Mouse (Mus musculus) intestine, postnatal 0 days (tissue): Measurements from ENCODE around the gene Wdr74. TPM values are rescaled to one million over a fixed set of nuclear protein-coding genes. Genes with fewer than 3 reads are reported as not detected.
A peak's percentile ranks its signal among the peaks of the same experiment; 100 is the strongest.

Source experiments
- ATAC-seq: fragments of 200-750 bp; cut with Nextera tagmentation; 2 replicates; pipeline ENCODE4 v1.8.0; 2017; ENCODE audit warnings: mild to moderate bottlenecking, moderate TSS enrichment, moderate library complexity
- H3K27ac ChIP-seq: fragments of 300-500 bp; sonication (generic); 2 replicates; pipeline ENCODE4 v1.5.1; 2014; ENCODE audit warnings: mild to moderate bottlenecking, low read depth, low read length, moderate library complexity
- H3K27me3 ChIP-seq: fragments of 300-500 bp; sonication (generic); replicated peaks from 2 replicates; pipeline ENCODE4 v1.6.1; 2014; ENCODE audit warnings: low read length, mixed read lengths; ENCODE audit not compliant: control insufficient read depth, insufficient read depth
- H3K36me3 ChIP-seq: fragments of 300-500 bp; sonication (generic); 2 replicates; pipeline ENCODE4 v1.6.1; 2014; ENCODE audit warnings: mild to moderate bottlenecking, moderate library complexity; ENCODE audit not compliant: control insufficient read depth, insufficient read depth
- H3K4me1 ChIP-seq: fragments of 300-500 bp; sonication (generic); replicated peaks from 2 replicates; pipeline ENCODE4 v1.6.1; 2014; ENCODE audit warnings: antibody characterized with exemption, low read length, mixed read lengths; ENCODE audit not compliant: control insufficient read depth, insufficient read depth
- H3K4me2 ChIP-seq: fragments of 300-500 bp; sonication (generic); replicated peaks from 2 replicates; pipeline ENCODE4 v1.6.1; 2014; ENCODE audit warnings: low read depth, mild to moderate bottlenecking, moderate library complexity
- H3K4me3 ChIP-seq: fragments of 300-500 bp; sonication (generic); 2 replicates; pipeline ENCODE4 v1.5.1; 2014; ENCODE audit warnings: low read depth, low read length
- H3K9ac ChIP-seq: fragments of 300-500 bp; sonication (generic); 2 replicates; pipeline ENCODE4 v1.6.1; 2014; ENCODE audit warnings: mild to moderate bottlenecking, low read depth, low read length
- H3K9me3 ChIP-seq: fragments of 300-500 bp; sonication (generic); 2 replicates; pipeline ENCODE4 v1.6.1; 2016; ENCODE audit warnings: mixed run types; ENCODE audit not compliant: control insufficient read depth
- CTCF ChIP-seq: sonication (generic); IDR thresholded peaks from 2 replicates; pipeline ENCODE4 v1.5.1; 2016; ENCODE audit warnings: low read depth, mild to moderate bottlenecking, control low read depth, antibody characterized with exemption, moderate library complexity
- WGBS: fragments of 180-500 bp; shearing (Covaris S2); extraction: QIAGEN DNeasy Blood & Tissue Kit; methylation state at CpG from one replicate; pipeline ENCODE4 v1.1.7; 2014; 5-methylcytosine and 5-hydroxymethylcytosine counted together
- polyA plus RNA-seq: library from polyadenylated mRNA; unstranded; fragments of >200 nt; fragmentation: Nextera tagmentation; extraction: Ambion mirVana; gene quantifications from 2 replicates; pipeline ENCODE4 v1.2.1, GENCODE M21; 2015

Wdr74 gene
- polyA plus RNA-seq, 1 experiment from 2014 or later = 33.4 TPM

DNA sequence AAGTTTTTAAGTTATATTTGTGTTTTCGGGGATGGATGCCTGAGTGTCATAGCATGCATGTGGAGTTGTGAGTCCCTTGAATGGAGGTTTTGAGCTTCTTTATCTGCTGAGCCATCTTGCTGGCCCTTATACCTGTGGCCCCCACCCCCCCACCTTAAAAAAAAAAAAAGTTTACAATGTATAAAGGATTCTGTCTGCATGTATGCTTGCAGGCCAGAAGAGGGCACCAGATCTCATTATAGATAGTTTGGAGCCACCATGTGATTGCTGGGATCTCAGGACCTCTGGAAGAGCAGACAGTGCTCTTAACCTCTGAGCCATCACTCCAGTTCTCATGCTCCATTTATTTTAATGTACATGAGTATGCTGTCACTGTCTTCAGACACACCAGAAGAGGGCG lies 11.7 kb downstream of the Wdr74 start:
- peak; percentile 64 for TF ChIP-seq CTCF
- Histone ChIP-seq H3K4me3 (no peak overlapping the region), H3K4me2 (no peak overlapping the region), H3K27me3 (no peaks in the 10 kb centered on the region), H3K27ac (no peak overlapping the region), H3K4me1 (0 out of 2 replicates have a peak, but pooled peaks cover 5% of the 10 kb centered on the region), H3K36me3 (peaks cover 84% of the 10 kb centered on the region), H3K9ac (no peak overlapping the region), H3K9me3 (no peaks in the 10 kb centered on the region)
- ATAC-seq = no peak
- 76% methylated on average over 2 of the region's 2 CpGs for WGBS

GRCm38 (mm10) chr19:8755652-8756051 lies 20.0 kb downstream of the Wdr74 start:
- WGBS = 46% methylated on average over 3 of the region's 3 CpGs
- no peak overlapping the region for H3K4me3 ChIP-seq

DNA sequence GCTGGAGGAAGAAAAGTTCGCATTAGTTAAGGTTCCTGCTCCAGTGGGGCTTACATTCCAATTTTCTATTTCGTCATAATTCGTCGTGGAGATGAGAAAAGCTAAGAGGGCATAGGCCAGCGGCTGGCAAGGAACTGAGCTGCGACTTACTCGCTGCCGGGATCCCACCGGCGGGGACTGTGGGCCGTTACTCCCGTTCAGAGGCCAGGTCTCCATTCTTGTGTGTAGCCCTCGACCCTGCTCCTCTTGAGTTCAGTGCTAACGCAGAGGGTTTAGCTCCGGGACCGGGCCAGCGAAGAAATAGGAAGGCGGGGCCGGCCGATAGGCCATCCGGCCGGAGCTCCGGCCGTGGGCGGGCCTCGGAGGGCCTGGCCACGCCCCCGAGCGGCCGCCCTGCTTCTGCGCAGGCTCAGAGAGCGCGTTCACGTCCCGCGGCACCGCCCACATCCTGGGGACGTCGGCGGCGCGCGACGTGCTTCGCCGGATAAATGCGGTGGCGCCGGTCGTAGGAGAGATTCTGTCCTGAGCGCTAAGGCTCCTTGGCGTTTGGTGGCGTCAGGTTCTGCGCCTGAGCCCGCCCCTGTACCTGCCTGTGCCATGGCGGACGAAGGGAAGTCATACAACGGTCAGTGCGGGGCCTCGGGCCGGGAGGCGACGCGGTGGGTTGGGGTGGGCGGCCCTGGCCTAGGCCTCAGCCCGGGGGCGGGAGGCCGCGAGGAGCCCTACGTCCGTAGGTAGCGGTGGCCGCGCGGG lies 21.2 kb downstream of the Wdr74 start, which contains the start of gene Nxf1:
TSS of gene Nxf1 (plus strand) at position 439 of the 753 bp plus-strand sequence.
- under 1% methylated on average over 73 of the region's 75 CpGs for WGBS
- H3K9ac ChIP-seq = peak within 1 kb of the TSS; percentile 96

More at GRCm38 (mm10) chr19:8755652-8756051, 20.0 kb downstream of the Wdr74 start:
- H3K27ac ChIP-seq = no peak overlapping the region
- no peak overlapping the region for H3K9ac ChIP-seq
- peak overlapping the region; percentile 75; the same call in 1 of the 2 replicates for H3K4me2 ChIP-seq
- no peaks in the 10 kb centered on the region for H3K4me1 ChIP-seq
- no peak for ATAC-seq
- peaks cover 42% of the 10 kb centered on the region for H3K36me3 ChIP-seq
- no peak for TF ChIP-seq CTCF
- H3K9me3 ChIP-seq = no peaks in the 10 kb centered on the region
- no peaks in the 10 kb centered on the region for H3K27me3 ChIP-seq

GRCm38 (mm10) chr19:8757471-8757998 lies 21.9 kb downstream of the Wdr74 start:
- 3% methylated on average over 14 of the region's 14 CpGs for WGBS

More for the DNA sequence above, 21.2 kb downstream of the Wdr74 start, which contains the start of gene Nxf1:
- TF ChIP-seq CTCF = 0 out of 2 replicates have a peak, but pooled peaks have one; percentile 7
- Histone ChIP-seq H3K4me1 (no peaks in the 10 kb centered on the region), H3K9me3 (no peaks in the 10 kb centered on the region), H3K36me3 (peaks cover 32% of the 10 kb centered on the region), H3K27ac (peak within 1 kb of the TSS; percentile 79), H3K4me3 (peak within 1 kb of the TSS; percentile 99), H3K4me2 (peak within 1 kb of the TSS; percentile 75), H3K27me3 (no peaks in the 10 kb centered on the region)
- ATAC-seq = peak; percentile 92

GRCm38 (mm10) chr19:8758899-8759298 lies 23.3 kb downstream of the Wdr74 start:
- Histone ChIP-seq H3K9ac (no peak overlapping the region), H3K9me3 (no peaks in the 10 kb centered on the region), H3K4me2 (no peak overlapping the region), H3K4me1 (no peaks in the 10 kb centered on the region), H3K27ac (no peak overlapping the region), H3K27me3 (no peaks in the 10 kb centered on the region), H3K36me3 (peaks cover 32% of the 10 kb centered on the region), H3K4me3 (no peak overlapping the region)
- no peak for ATAC-seq
- TF ChIP-seq CTCF = no peak
- WGBS = 53% methylated on average over 2 of the region's 2 CpGs

More at GRCm38 (mm10) chr19:8757471-8757998, 21.9 kb downstream of the Wdr74 start:
- Histone ChIP-seq H3K4me2 (peak overlapping the region; percentile 75), H3K9me3 (no peaks in the 10 kb centered on the region), H3K9ac (peak overlapping the region; percentile 96), H3K27ac (peak overlapping the region; percentile 79), H3K4me3 (peak overlapping the region; percentile 99), H3K4me1 (no peaks in the 10 kb centered on the region), H3K36me3 (peaks cover 28% of the 10 kb centered on the region), H3K27me3 (no peaks in the 10 kb centered on the region)
- no peak for ATAC-seq
- TF ChIP-seq CTCF = no peak

DNA sequence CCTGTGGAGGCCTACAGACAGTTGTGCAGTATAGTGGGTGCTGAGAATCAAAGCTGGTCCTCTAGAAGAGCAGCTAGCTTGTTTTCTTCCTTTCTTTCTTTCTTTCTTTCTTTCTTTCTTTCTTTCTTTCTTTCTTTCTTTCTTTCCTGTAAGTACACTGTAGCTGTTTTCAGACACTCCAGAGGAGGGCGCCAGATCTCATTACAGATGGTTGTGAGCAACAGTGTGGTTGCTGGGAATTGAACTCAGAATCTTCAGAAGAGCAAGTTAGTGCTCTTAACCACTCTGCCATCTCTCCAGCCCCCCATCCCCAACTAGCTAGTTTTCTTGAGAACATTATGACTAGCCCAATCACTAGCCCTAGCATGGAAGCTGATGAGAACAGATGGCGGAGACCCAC lies 25.1 kb downstream of the Wdr74 start:
- Histone ChIP-seq H3K4me1 (no peaks in the 10 kb centered on the region), H3K36me3 (peaks cover 32% of the 10 kb centered on the region), H3K9ac (no peak overlapping the region), H3K4me2 (no peak overlapping the region), H3K27ac (no peak overlapping the region), H3K9me3 (no peaks in the 10 kb centered on the region), H3K27me3 (no peaks in the 10 kb centered on the region), H3K4me3 (no peak overlapping the region)
- peak; percentile 47 for TF ChIP-seq CTCF
- WGBS = 88% methylated on average over 2 of the region's 2 CpGs
- no peak for ATAC-seq
